Mouse (Mus musculus) G1E (cell line): Measurements from ENCODE around the gene Sec63.

Experiments
- CTCF ChIP-seq: IDR thresholded peaks from 2 replicates; pipeline ENCODE4 v1.5.1; 2012; ENCODE audit warnings: low read depth, low read length, inconsistent platforms, mixed read lengths
- GATA1 ChIP-seq: IDR thresholded peaks from 2 replicates; pipeline ENCODE4 v1.6.1; 2012; ENCODE audit warnings: borderline replicate concordance, low read length, inconsistent platforms, mixed read lengths
- GATA2 ChIP-seq: IDR thresholded peaks from 2 replicates; pipeline ENCODE4 v1.6.1; 2012; ENCODE audit warnings: low read depth, low read length, inconsistent platforms, borderline replicate concordance
- POLR2AphosphoS5 ChIP-seq: IDR thresholded peaks from 2 replicates; pipeline ENCODE4 v1.6.1; 2012; ENCODE audit warnings: low read depth, low read length, inconsistent platforms; ENCODE audit not compliant: insufficient replicate concordance
- TAL1 ChIP-seq: conservative IDR thresholded peaks from 2 replicates; pipeline ENCODE4 v1.6.1; 2012; ENCODE audit warnings: low read depth, low read length, inconsistent platforms, mixed read lengths

GRCm38 (mm10) chr10:42751813-42752212, 9.5 kb upstream of the Sec63 start:
- no peak for TF ChIP-seq CTCF
- TF ChIP-seq GATA1, result no peak
- TF ChIP-seq TAL1, result no peak
- TF ChIP-seq GATA2, result no peak
- no peak for TF ChIP-seq POLR2AphosphoS5
